Mouse (Mus musculus): ENCODE results near the gene Rhox4f. TPM values are rescaled to one million over a fixed set of nuclear protein-coding genes. Genes with fewer than 3 reads are reported as not detected.

Rhox4f gene
- polyA plus RNA-seq, 1 experiment from 2014 or later, result not detected

Other genes with a start within 250 kb of the Rhox4f start
- not detected in 2 replicates for gene Rhox3a2, start 227.7 kb downstream of the Rhox4f start, polyA plus RNA-seq (2014; fragmentation: Nextera tagmentation; extraction: Ambion mirVana)
- gene Rhox4a2, start 216.9 kb downstream of the Rhox4f start, polyA plus RNA-seq (2014; fragmentation: Nextera tagmentation; extraction: Ambion mirVana), result not detected in 2 replicates
- not detected in 2 replicates for gene Rhox2b, start 195.6 kb downstream of the Rhox4f start, polyA plus RNA-seq (2014; fragmentation: Nextera tagmentation; extraction: Ambion mirVana)
- not detected in 2 replicates for gene Rhox4b, start 175.2 kb downstream of the Rhox4f start, polyA plus RNA-seq (2014; fragmentation: Nextera tagmentation; extraction: Ambion mirVana)
- gene Rhox2c, start 154.0 kb downstream of the Rhox4f start, polyA plus RNA-seq (2014; fragmentation: Nextera tagmentation; extraction: Ambion mirVana), result not detected in 2 replicates
- gene Rhox3c, start 149.1 kb downstream of the Rhox4f start, polyA plus RNA-seq (2014; fragmentation: Nextera tagmentation; extraction: Ambion mirVana), result not detected in 2 replicates
- not detected in 2 replicates for gene Rhox4c, start 127.4 kb downstream of the Rhox4f start, polyA plus RNA-seq (2014; fragmentation: Nextera tagmentation; extraction: Ambion mirVana)
- not detected in 2 replicates for gene Rhox2d, start 114.3 kb downstream of the Rhox4f start, polyA plus RNA-seq (2014; fragmentation: Nextera tagmentation; extraction: Ambion mirVana)
- not detected in 2 replicates for gene Rhox4d, start 93.3 kb downstream of the Rhox4f start, polyA plus RNA-seq (2014; fragmentation: Nextera tagmentation; extraction: Ambion mirVana)
- not detected in 2 replicates for gene Rhox2e, start 77.3 kb downstream of the Rhox4f start, polyA plus RNA-seq (2014; fragmentation: Nextera tagmentation; extraction: Ambion mirVana)
- not detected in 2 replicates for gene Rhox3e, start 65.7 kb downstream of the Rhox4f start, polyA plus RNA-seq (2014; fragmentation: Nextera tagmentation; extraction: Ambion mirVana)
- not detected in 2 replicates for gene Rhox4e, start 50.3 kb downstream of the Rhox4f start, polyA plus RNA-seq (2014; fragmentation: Nextera tagmentation; extraction: Ambion mirVana)
- gene Rhox2f, start 36.3 kb downstream of the Rhox4f start, polyA plus RNA-seq (2014; fragmentation: Nextera tagmentation; extraction: Ambion mirVana), result not detected in 2 replicates
- gene Rhox3f, start 26.7 kb downstream of the Rhox4f start, polyA plus RNA-seq (2014; fragmentation: Nextera tagmentation; extraction: Ambion mirVana), result not detected in 2 replicates
- gene Rhox3g, start 20.9 kb upstream of the Rhox4f start, polyA plus RNA-seq (2014; fragmentation: Nextera tagmentation; extraction: Ambion mirVana), result not detected in 2 replicates
- gene Rhox2g, start 35.8 kb upstream of the Rhox4f start, polyA plus RNA-seq (2014; fragmentation: Nextera tagmentation; extraction: Ambion mirVana), result not detected in 2 replicates
- gene Rhox4g, start 43.6 kb upstream of the Rhox4f start, polyA plus RNA-seq (2014; fragmentation: Nextera tagmentation; extraction: Ambion mirVana), result not detected in 2 replicates
- gene Rhox3h, start 61.1 kb upstream of the Rhox4f start, polyA plus RNA-seq (2014; fragmentation: Nextera tagmentation; extraction: Ambion mirVana), result not detected in 2 replicates
- not detected in 2 replicates for gene Rhox2h, start 65.6 kb upstream of the Rhox4f start, polyA plus RNA-seq (2014; fragmentation: Nextera tagmentation; extraction: Ambion mirVana)
- gene Rhox5, start 197.1 kb upstream of the Rhox4f start, polyA plus RNA-seq (2014; fragmentation: Nextera tagmentation; extraction: Ambion mirVana), result 1.8 and 1.9 TPM in 2 replicates
- gene Rhox6, start 219.2 kb upstream of the Rhox4f start, polyA plus RNA-seq (2014; fragmentation: Nextera tagmentation; extraction: Ambion mirVana), result not detected in 2 replicates
- not detected in 2 replicates for gene Rhox7a, start 224.0 kb upstream of the Rhox4f start, polyA plus RNA-seq (2014; fragmentation: Nextera tagmentation; extraction: Ambion mirVana)